Mouse (Mus musculus) stomach, postnatal 0 days (tissue): ENCODE results near the gene Dync2li1. TPM values are rescaled to one million over a fixed set of nuclear protein-coding genes. Genes with fewer than 3 reads are reported as not detected.

Experiments
- ATAC-seq: fragments of 200-750 bp; cut with Nextera tagmentation; 2 replicates; pipeline ENCODE4 v1.8.0; 2017; ENCODE audit not compliant: low FRiP score, low TSS enrichment
- DNase-seq: peaks from one replicate; pipeline ENCODE4 v3.0.0-alpha.2; 2016; ENCODE audit warnings: low spot score
- H3K27ac ChIP-seq: fragments of 300-500 bp; sonication (generic); replicated peaks from 2 replicates; pipeline ENCODE4 v1.5.1; 2014; ENCODE audit warnings: mild to moderate bottlenecking, control low read depth
- H3K27me3 ChIP-seq: fragments of 300-500 bp; sonication (generic); 2 replicates; pipeline ENCODE4 v1.6.1; 2014; ENCODE audit warnings: low read length; ENCODE audit not compliant: control insufficient read depth, insufficient read depth
- H3K36me3 ChIP-seq: fragments of 300-500 bp; sonication (generic); 2 replicates; pipeline ENCODE4 v1.6.1; 2014; ENCODE audit warnings: low read length, mixed read lengths; ENCODE audit not compliant: control insufficient read depth, insufficient read depth
- H3K4me1 ChIP-seq: fragments of 300-500 bp; sonication (generic); replicated peaks from 2 replicates; pipeline ENCODE4 v1.6.1; 2014; ENCODE audit warnings: antibody characterized with exemption; ENCODE audit not compliant: control insufficient read depth, insufficient read depth
- H3K4me2 ChIP-seq: fragments of 300-500 bp; sonication (generic); replicated peaks from 2 replicates; pipeline ENCODE4 v1.6.1; 2014; ENCODE audit warnings: low read depth, mild to moderate bottlenecking, control low read depth, moderate library complexity
- H3K4me3 ChIP-seq: fragments of 300-500 bp; sonication (generic); 2 replicates; pipeline ENCODE4 v1.5.1; 2014; ENCODE audit warnings: low read depth, low read length, control low read depth
- H3K9ac ChIP-seq: fragments of 300-500 bp; sonication (generic); 2 replicates; pipeline ENCODE4 v1.6.1; 2014; ENCODE audit warnings: mild to moderate bottlenecking, low read length, control low read depth, mixed read lengths
- H3K9me3 ChIP-seq: fragments of 300-500 bp; sonication (generic); 2 replicates; pipeline ENCODE4 v1.6.1; 2016; ENCODE audit warnings: low read length; ENCODE audit not compliant: control insufficient read depth
- CTCF ChIP-seq: IDR thresholded peaks from 2 replicates; pipeline ENCODE4 v1.5.1; 2016; ENCODE audit warnings: antibody characterized with exemption, low read depth, mild to moderate bottlenecking, moderate library complexity
- EP300 ChIP-seq: optimal IDR thresholded peaks from 2 replicates; pipeline ENCODE3; 2016; ENCODE audit warnings: antibody characterized with exemption
- WGBS: fragments of 180-500 bp; shearing (Covaris S2); extraction: QIAGEN DNeasy Blood & Tissue Kit; methylation state at CpG from one replicate; pipeline ENCODE4 v1.1.7; 2014; 5-methylcytosine and 5-hydroxymethylcytosine counted together
- polyA plus RNA-seq: library from polyadenylated mRNA; unstranded; fragments of >200 nt; fragmentation: Nextera tagmentation; extraction: Ambion mirVana; gene quantifications from 2 replicates; pipeline ENCODE4 v1.2.1, GENCODE M21; 2015

The Dync2li1 gene
- polyA plus RNA-seq, 1 experiment from 2014 or later, result 13.3 TPM

DNA sequence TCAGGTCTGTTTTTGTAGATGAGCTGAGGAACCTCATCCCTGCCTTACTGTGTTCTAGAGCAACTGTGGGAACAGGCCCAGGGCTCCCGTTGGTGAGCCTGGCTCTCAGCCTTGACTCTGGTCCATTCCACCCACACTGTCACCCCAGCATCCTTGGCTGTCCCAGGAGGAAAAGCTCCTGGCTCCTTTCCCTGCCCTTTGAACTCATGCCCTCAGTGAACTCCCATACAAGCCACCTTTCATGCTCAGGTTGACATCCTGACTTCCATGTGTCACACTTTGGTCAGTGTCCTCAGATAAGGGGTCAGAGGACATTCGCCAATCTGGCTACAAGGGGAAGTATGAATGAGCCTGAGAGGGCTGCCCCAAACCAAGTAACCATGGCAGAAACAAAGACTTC lies 67.4 kb downstream of the Dync2li1 start:
- ATAC-seq (no peak), DNase-seq (no peak)
- H3K36me3 ChIP-seq, result no peaks in the 10 kb centered on the region
- no peaks in the 10 kb centered on the region for H3K27me3 ChIP-seq
- H3K27ac ChIP-seq, result no peak overlapping the region
- no peaks in the 10 kb centered on the region for H3K9me3 ChIP-seq
- no peak for TF ChIP-seq CTCF
- TF ChIP-seq EP300, result no peak
- H3K4me2 ChIP-seq, result no peak overlapping the region
- 73% methylated on average over 2 of the region's 2 CpGs for WGBS
- H3K4me1 ChIP-seq, result no peaks in the 10 kb centered on the region
- H3K9ac ChIP-seq, result no peak overlapping the region
- H3K4me3 ChIP-seq, result no peak overlapping the region

DNA sequence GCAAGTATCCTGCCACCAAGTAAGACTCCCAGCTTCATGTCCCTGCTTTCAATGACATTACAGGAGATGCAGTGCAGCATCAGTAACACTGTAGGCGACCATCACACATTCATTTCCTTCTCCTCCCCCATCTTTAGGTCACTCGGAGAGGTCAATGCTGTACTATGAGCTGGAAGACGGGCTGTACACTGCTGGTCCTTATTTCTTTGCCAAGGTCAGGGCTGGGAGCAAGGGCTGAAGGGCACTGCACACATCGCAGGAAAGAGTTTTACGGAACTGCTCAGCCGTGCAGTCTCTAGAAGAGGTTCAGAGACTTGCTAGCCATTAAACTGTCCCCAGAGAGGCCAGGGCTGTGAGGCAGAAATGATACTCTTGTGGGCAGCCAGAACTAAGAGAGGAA lies 70.2 kb downstream of the Dync2li1 start:
- Histone ChIP-seq H3K27ac (no peak overlapping the region), H3K4me1 (no peaks in the 10 kb centered on the region), H3K4me2 (no peak overlapping the region), H3K4me3 (no peak overlapping the region), H3K9me3 (no peaks in the 10 kb centered on the region), H3K9ac (no peak overlapping the region), H3K36me3 (no peaks in the 10 kb centered on the region), H3K27me3 (no peaks in the 10 kb centered on the region)
- no peak for TF ChIP-seq CTCF
- no peak for TF ChIP-seq EP300
- ATAC-seq (no peak), DNase-seq (no peak)
- 69% methylated on average over 6 of the region's 6 CpGs for WGBS

DNA sequence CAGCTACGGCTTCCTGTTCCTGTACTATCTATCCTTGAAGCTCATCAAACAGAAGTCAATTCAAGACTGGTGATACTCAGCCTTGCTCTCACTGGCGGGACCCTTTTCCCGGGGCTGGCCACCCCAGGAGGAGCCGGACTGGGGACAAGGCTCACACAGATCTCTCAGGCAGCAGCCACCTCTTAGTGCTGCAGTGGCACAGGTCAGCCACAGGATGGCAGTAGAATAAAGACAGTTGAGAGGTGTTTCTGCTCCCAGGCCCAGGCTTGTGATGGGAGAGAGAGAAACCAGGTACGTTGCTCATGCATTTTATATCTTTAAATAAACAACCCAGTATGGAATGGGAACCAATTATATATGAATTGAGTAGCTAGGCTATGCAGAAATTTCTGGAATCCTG lies 72.4 kb downstream of the Dync2li1 start:
- Histone ChIP-seq H3K4me1 (no peaks in the 10 kb centered on the region), H3K4me3 (no peak overlapping the region), H3K27ac (no peak overlapping the region), H3K27me3 (no peaks in the 10 kb centered on the region), H3K4me2 (no peak overlapping the region), H3K36me3 (no peaks in the 10 kb centered on the region), H3K9ac (no peak overlapping the region), H3K9me3 (no peaks in the 10 kb centered on the region)
- ATAC-seq (peak; percentile 30; the same call in 1 of the 2 replicates), DNase-seq (peak; percentile 60)
- TF ChIP-seq EP300, result no peak
- peak; percentile 95 for TF ChIP-seq CTCF
- WGBS, result 27% methylated on average over 5 of the region's 5 CpGs

Other genes with a start within 250 kb of the Dync2li1 start
- gene Thada, start 160.3 kb upstream of the Dync2li1 start, polyA plus RNA-seq, result 1.6 and 2.0 TPM in 2 replicates
- 2.3 and 2.4 TPM in 2 replicates for gene Plekhh2, start 114.6 kb upstream of the Dync2li1 start, polyA plus RNA-seq
- 0.08 and 0.13 TPM in 2 replicates for gene Abcg8, start 49.8 kb downstream of the Dync2li1 start, polyA plus RNA-seq
- gene Abcg5, start 56.5 kb downstream of the Dync2li1 start, polyA plus RNA-seq, result 0.82 and 1.7 TPM in 2 replicates
- 14.6 and 15.9 TPM in 2 replicates for gene Lrpprc, start 164.3 kb downstream of the Dync2li1 start, polyA plus RNA-seq